Mouse (Mus musculus) heart, postnatal 0 days (tissue): ENCODE measurements at regions not wholly inside any gene's neighbourhood (a gene's known extent, or its start where the extent isn't known, plus 50 kb on each side); places are given as distances from the start of the nearest gene placed in this dataset.

Experiments used
- ATAC-seq: fragments of 200-750 bp; cut with Nextera tagmentation; 2 replicates; pipeline ENCODE4 v1.8.0; 2017; ENCODE audit warnings: low read depth, moderate number of reproducible peaks, moderate library complexity; ENCODE audit not compliant: insufficient read depth
- DNase-seq: peaks from one replicate; pipeline ENCODE4 v3.0.0-alpha.2; 2016; ENCODE audit warnings: low spot score
- H3K27ac ChIP-seq: fragments of 300-500 bp; sonication (generic); 2 replicates; pipeline ENCODE4 v1.5.1; 2014; ENCODE audit warnings: low read depth, mild to moderate bottlenecking
- H3K27me3 ChIP-seq: fragments of 300-500 bp; sonication (generic); 2 replicates; pipeline ENCODE4 v1.6.1; 2014; ENCODE audit warnings: low read length, mixed read lengths; ENCODE audit not compliant: control insufficient read depth, insufficient read depth
- H3K36me3 ChIP-seq: fragments of 300-500 bp; sonication (generic); replicated peaks from 2 replicates; pipeline ENCODE4 v1.6.1; 2014; ENCODE audit warnings: low read length, mixed read lengths; ENCODE audit not compliant: control insufficient read depth, insufficient read depth
- H3K4me1 ChIP-seq: fragments of 300-500 bp; sonication (generic); 2 replicates; pipeline ENCODE4 v1.6.1; 2014; ENCODE audit warnings: antibody characterized with exemption; ENCODE audit not compliant: control insufficient read depth, insufficient read depth
- H3K4me2 ChIP-seq: fragments of 300-500 bp; sonication (generic); 2 replicates; pipeline ENCODE4 v1.6.1; 2014; ENCODE audit warnings: low read depth, mild to moderate bottlenecking, low read length, moderate library complexity
- H3K4me3 ChIP-seq: fragments of 300-500 bp; sonication (generic); 2 replicates; pipeline ENCODE4 v1.5.1; 2014; ENCODE audit warnings: low read depth, low read length
- H3K9ac ChIP-seq: fragments of 300-500 bp; sonication (generic); replicated peaks from 2 replicates; pipeline ENCODE4 v1.6.1; 2014; ENCODE audit warnings: low read depth, low read length, mixed read lengths
- H3K9me3 ChIP-seq: fragments of 300-500 bp; sonication (generic); replicated peaks from 2 replicates; pipeline ENCODE4 v1.6.1; 2016; ENCODE audit warnings: low read length; ENCODE audit not compliant: control insufficient read depth
- CTCF ChIP-seq: IDR thresholded peaks from 2 replicates; pipeline ENCODE4 v1.5.1; 2016; ENCODE audit warnings: antibody characterized with exemption, control low read depth, low read depth
- EP300 ChIP-seq: IDR thresholded peaks from 2 replicates; pipeline ENCODE4 v1.6.1; 2016; ENCODE audit warnings: antibody characterized with exemption, low read depth
- WGBS: fragments of 180-500 bp; shearing (Covaris S2); extraction: QIAGEN DNeasy Blood & Tissue Kit; methylation state at CpG from one replicate; pipeline ENCODE4 v1.1.7; 2014; 5-methylcytosine and 5-hydroxymethylcytosine counted together

- DNase-seq, result no peak
- TF ChIP-seq EP300 (no peak), CTCF (no peak)
- Histone ChIP-seq H3K4me1 (no peaks in the 10 kb centered on the region), H3K4me2 (no peak overlapping the region), H3K36me3 (no peaks in the 10 kb centered on the region), H3K9me3 (0 out of 2 replicates have a peak, but pooled peaks cover 2% of the 10 kb centered on the region), H3K27ac (no peak overlapping the region), H3K27me3 (no peaks in the 10 kb centered on the region), H3K9ac (no peak overlapping the region), H3K4me3 (no peak overlapping the region)
- WGBS, result 13% methylated on average over 5 of the region's 5 CpGs
- ATAC-seq, result no peak
These were observed 73.9 kb upstream of the Pitx1 start for GRCm38 (mm10) chr13:55909941-55910340.

GRCm38 (mm10) chr13:55904884-55905283 is 68.9 kb upstream of the Pitx1 start:
- H3K4me1 ChIP-seq, result no peaks in the 10 kb centered on the region

GRCm38 (mm10) chr13:55902255-55902654 is 66.3 kb upstream of the Pitx1 start:
- WGBS, result 51% methylated on average over 11 of the region's 11 CpGs
- no peaks in the 10 kb centered on the region for H3K4me1 ChIP-seq

More at GRCm38 (mm10) chr13:55904884-55905283, 68.9 kb upstream of the Pitx1 start:
- H3K27ac ChIP-seq, result no peak overlapping the region
- 0 out of 2 replicates have a peak, but pooled peaks cover 2% of the 10 kb centered on the region for H3K9me3 ChIP-seq
- no peak overlapping the region for H3K9ac ChIP-seq
- no peak for ATAC-seq
- WGBS, result 75% methylated on average over 4 of the region's 4 CpGs
- no peak overlapping the region for H3K4me2 ChIP-seq
- H3K27me3 ChIP-seq, result no peaks in the 10 kb centered on the region
- DNase-seq, result no peak
- H3K36me3 ChIP-seq, result no peaks in the 10 kb centered on the region
- H3K4me3 ChIP-seq, result no peak overlapping the region
- TF ChIP-seq EP300, result no peak

GRCm38 (mm10) chr13:55900190-55900526 is 64.2 kb upstream of the Pitx1 start:
- no peaks in the 10 kb centered on the region for H3K9me3 ChIP-seq
- H3K27me3 ChIP-seq, result no peaks in the 10 kb centered on the region
- no peak for DNase-seq
- WGBS, result 88% methylated on average over 4 of the region's 4 CpGs
- H3K4me2 ChIP-seq, result no peak overlapping the region
- no peaks in the 10 kb centered on the region for H3K4me1 ChIP-seq
- H3K9ac ChIP-seq, result no peak overlapping the region
- TF ChIP-seq EP300 (no peak), CTCF (no peak)
- no peak for ATAC-seq
- no peak overlapping the region for H3K4me3 ChIP-seq
- no peak overlapping the region for H3K27ac ChIP-seq
- no peaks in the 10 kb centered on the region for H3K36me3 ChIP-seq

More at GRCm38 (mm10) chr13:55902255-55902654, 66.3 kb upstream of the Pitx1 start:
- Histone ChIP-seq H3K27ac (no peak overlapping the region), H3K9ac (no peak overlapping the region), H3K9me3 (no peaks in the 10 kb centered on the region), H3K4me2 (no peak overlapping the region), H3K36me3 (no peaks in the 10 kb centered on the region), H3K4me3 (no peak overlapping the region), H3K27me3 (no peaks in the 10 kb centered on the region)
- ATAC-seq (no peak), DNase-seq (no peak)
- no peak for TF ChIP-seq EP300
- TF ChIP-seq CTCF, result no peak

GRCm38 (mm10) chr13:55899501-55900189 is 63.7 kb upstream of the Pitx1 start:
- WGBS, result 70% methylated on average over 10 of the region's 10 CpGs
- no peaks in the 10 kb centered on the region for H3K4me1 ChIP-seq
- no peak overlapping the region for H3K27ac ChIP-seq
- no peaks in the 10 kb centered on the region for H3K27me3 ChIP-seq
- H3K4me2 ChIP-seq, result no peak overlapping the region
- no peaks in the 10 kb centered on the region for H3K9me3 ChIP-seq
- no peak overlapping the region for H3K9ac ChIP-seq
- no peak for DNase-seq
- H3K4me3 ChIP-seq, result no peak overlapping the region
- no peak for TF ChIP-seq EP300
- H3K36me3 ChIP-seq, result no peaks in the 10 kb centered on the region
- ATAC-seq, result no peak

- no peak overlapping the region for H3K27ac ChIP-seq
- TF ChIP-seq CTCF, result no peak
- no peak for TF ChIP-seq EP300
- ATAC-seq (no peak), DNase-seq (no peak)
- H3K4me1 ChIP-seq, result no peaks in the 10 kb centered on the region
- no peaks in the 10 kb centered on the region for H3K9me3 ChIP-seq
- H3K9ac ChIP-seq, result no peak overlapping the region
- 49% methylated on average over 8 of the region's 8 CpGs for WGBS
- H3K4me2 ChIP-seq, result no peak overlapping the region
- no peaks in the 10 kb centered on the region for H3K36me3 ChIP-seq
- no peak overlapping the region for H3K4me3 ChIP-seq
- no peaks in the 10 kb centered on the region for H3K27me3 ChIP-seq
These were observed 63.0 kb upstream of the Pitx1 start for GRCm38 (mm10) chr13:55898999-55899398.
